Mouse (Mus musculus): Measurements from ENCODE around the gene Olfr608. TPM values are rescaled to one million over a fixed set of nuclear protein-coding genes. Genes with fewer than 3 reads are reported as not detected.
"Not testable (repeated sequence)": the region's sequence is repeated elsewhere in the genome, so short reads cannot be mapped to it uniquely, and the experiment has no call there.

Gene Olfr608
- polyA plus RNA-seq (2012; rRNA removed) = not detected in 2 replicates
- not detected in 2 replicates for polyA plus RNA-seq (2014; fragmentation: Nextera tagmentation; extraction: Ambion mirVana)

GRCm38 (mm10) chr7:103469577-103469976 lies at the start of gene Olfr608:
Gene Olfr608 (plus strand): TSS chr7:103469877.
- ATAC-seq (ENCODE audit: low FRiP score, low read depth) = no peak
- H3K27me3 ChIP-seq (ENCODE audit: control insufficient read depth, insufficient read depth, low read length) = no peaks in the 10 kb centered on the region
- no peaks in the 10 kb centered on the region for H3K36me3 ChIP-seq (ENCODE audit: control insufficient read depth, insufficient read depth, low read length)
- no peaks in the 10 kb centered on the region for H3K4me1 ChIP-seq (ENCODE audit: control insufficient read depth, insufficient read depth, low read length)
- no peaks in the 10 kb centered on the region for H3K9me3 ChIP-seq (ENCODE audit: control insufficient read depth, low read length)
- no peak within 1 kb of the TSS for H3K4me2 ChIP-seq (replicated peaks; ENCODE audit: low read depth, low read length, severe bottlenecking)
- no peak within 1 kb of the TSS for H3K9ac ChIP-seq (ENCODE audit: low read depth, low read length, severe bottlenecking)
- H3K27ac ChIP-seq (replicated peaks; ENCODE audit: low read depth, low read length) = no peak within 1 kb of the TSS
- no peak within 1 kb of the TSS for H3K4me3 ChIP-seq (replicated peaks; ENCODE audit: low read length)
- DNase-seq (ENCODE audit: low spot score) = no peak
- TF ChIP-seq POLR2A (IDR thresholded peaks at IDR 0.05; ENCODE audit: borderline replicate concordance, extremely low read depth, insufficient read depth, insufficient read length) = no peak

- no peaks in the 10 kb centered on the region for H3K9me3 ChIP-seq (ENCODE audit: control insufficient read depth, low read length)
- H3K4me3 ChIP-seq (replicated peaks; ENCODE audit: low read length) = no peak within 1 kb of the TSS
- no peak within 1 kb of the TSS for H3K4me2 ChIP-seq (replicated peaks; ENCODE audit: low read depth, low read length, severe bottlenecking)
- H3K4me1 ChIP-seq (ENCODE audit: control insufficient read depth, insufficient read depth, low read length) = no peaks in the 10 kb centered on the region
- TF ChIP-seq POLR2A (IDR thresholded peaks at IDR 0.05; ENCODE audit: borderline replicate concordance, extremely low read depth, insufficient read depth, insufficient read length) = no peak
- DNase-seq (ENCODE audit: low spot score) (no peak), ATAC-seq (ENCODE audit: low FRiP score, low read depth) (no peak)
- WGBS = 90% methylated on average over 1 of the region's 1 CpGs
- no peaks in the 10 kb centered on the region for H3K27me3 ChIP-seq (ENCODE audit: control insufficient read depth, insufficient read depth, low read length)
- H3K9ac ChIP-seq (ENCODE audit: low read depth, low read length, severe bottlenecking) = no peak within 1 kb of the TSS
- H3K36me3 ChIP-seq (ENCODE audit: control insufficient read depth, insufficient read depth, low read length) = no peaks in the 10 kb centered on the region
- H3K27ac ChIP-seq (replicated peaks; ENCODE audit: low read depth, low read length) = no peak within 1 kb of the TSS
These were observed 24.3 kb upstream of the Olfr608 start, which contains the start of gene Olfr605 for GRCm38 (mm10) chr7:103445339-103445738. Gene Olfr605 (minus strand): TSS chr7:103445439.

- no peak within 1 kb of the TSS for H3K4me3 ChIP-seq (replicated peaks; ENCODE audit: low read length)
- WGBS = 89% methylated on average over 2 of the region's 2 CpGs
- H3K27ac ChIP-seq (replicated peaks; ENCODE audit: low read depth, low read length) = no peak within 1 kb of the TSS
- H3K4me1 ChIP-seq (ENCODE audit: control insufficient read depth, insufficient read depth, low read length) = no peaks in the 10 kb centered on the region
- H3K9me3 ChIP-seq (ENCODE audit: control insufficient read depth, low read length) = no peaks in the 10 kb centered on the region
- H3K9ac ChIP-seq (ENCODE audit: low read depth, low read length, severe bottlenecking) = no peak within 1 kb of the TSS
- H3K36me3 ChIP-seq (ENCODE audit: control insufficient read depth, insufficient read depth, low read length) = no peaks in the 10 kb centered on the region
- DNase-seq (ENCODE audit: low spot score) = no peak
- TF ChIP-seq POLR2A (IDR thresholded peaks at IDR 0.05; ENCODE audit: borderline replicate concordance, extremely low read depth, insufficient read depth, insufficient read length) = no peak
- no peak within 1 kb of the TSS for H3K4me2 ChIP-seq (replicated peaks; ENCODE audit: low read depth, low read length, severe bottlenecking)
- ATAC-seq (ENCODE audit: low FRiP score, low read depth) = no peak
- no peaks in the 10 kb centered on the region for H3K27me3 ChIP-seq (ENCODE audit: control insufficient read depth, insufficient read depth, low read length)
These were observed 20.9 kb upstream of the Olfr608 start, which contains the start of gene Olfr606 for GRCm38 (mm10) chr7:103448746-103449145. Gene Olfr606 (plus strand): TSS chr7:103449046.

GRCm38 (mm10) chr7:103460590-103460989 lies 9.1 kb upstream of the Olfr608 start:
- DNase-seq (ENCODE audit: low spot score) = no peak
- Histone ChIP-seq H3K4me1 (ENCODE audit: control insufficient read depth, insufficient read depth, low read length) (no peaks in the 10 kb centered on the region), H3K36me3 (ENCODE audit: control insufficient read depth, insufficient read depth, low read length) (no peaks in the 10 kb centered on the region), H3K27me3 (ENCODE audit: control insufficient read depth, insufficient read depth, low read length) (no peaks in the 10 kb centered on the region), H3K4me2 (replicated peaks; ENCODE audit: low read depth, low read length, severe bottlenecking) (no peak overlapping the region), H3K4me3 (replicated peaks; ENCODE audit: low read length) (no peak overlapping the region), H3K9ac (ENCODE audit: low read depth, low read length, severe bottlenecking) (no peak overlapping the region), H3K27ac (replicated peaks; ENCODE audit: low read depth, low read length) (no peak overlapping the region), H3K9me3 (ENCODE audit: control insufficient read depth, low read length) (no peaks in the 10 kb centered on the region)
- 88% methylated on average over 5 of the region's 5 CpGs for WGBS
- TF ChIP-seq POLR2A (IDR thresholded peaks at IDR 0.05; ENCODE audit: borderline replicate concordance, extremely low read depth, insufficient read depth, insufficient read length) = no peak
- ATAC-seq (ENCODE audit: low FRiP score, low read depth) = no peak

GRCm38 (mm10) chr7:103477106-103477505 lies 7.4 kb downstream of the Olfr608 start:
- not testable (repeated sequence) for H3K36me3 ChIP-seq (ENCODE audit: control insufficient read depth, insufficient read depth, low read length); H3K9me3 ChIP-seq (ENCODE audit: control insufficient read depth, low read length); H3K27ac ChIP-seq (replicated peaks; ENCODE audit: low read depth, low read length); H3K4me1 ChIP-seq (ENCODE audit: control insufficient read depth, insufficient read depth, low read length); DNase-seq (ENCODE audit: low spot score); H3K4me3 ChIP-seq (replicated peaks; ENCODE audit: low read length); H3K27me3 ChIP-seq (ENCODE audit: control insufficient read depth, insufficient read depth, low read length); ATAC-seq (ENCODE audit: low FRiP score, low read depth); H3K9ac ChIP-seq (ENCODE audit: low read depth, low read length, severe bottlenecking); H3K4me2 ChIP-seq (replicated peaks; ENCODE audit: low read depth, low read length, severe bottlenecking)
- 85% methylated on average over 9 of the region's 9 CpGs for WGBS

GRCm38 (mm10) chr7:103497962-103498361 lies 28.3 kb downstream of the Olfr608 start, which contains the start of gene Olfr609:
Gene Olfr609 (minus strand): TSS chr7:103498062.
- Histone ChIP-seq H3K9ac (ENCODE audit: low read depth, low read length, severe bottlenecking) (no peak within 1 kb of the TSS), H3K27me3 (ENCODE audit: control insufficient read depth, insufficient read depth, low read length) (no peaks in the 10 kb centered on the region), H3K4me3 (replicated peaks; ENCODE audit: low read length) (no peak within 1 kb of the TSS), H3K27ac (replicated peaks; ENCODE audit: low read depth, low read length) (no peak within 1 kb of the TSS), H3K4me1 (ENCODE audit: control insufficient read depth, insufficient read depth, low read length) (no peaks in the 10 kb centered on the region), H3K9me3 (ENCODE audit: control insufficient read depth, low read length) (no peaks in the 10 kb centered on the region), H3K36me3 (ENCODE audit: control insufficient read depth, insufficient read depth, low read length) (no peaks in the 10 kb centered on the region), H3K4me2 (replicated peaks; ENCODE audit: low read depth, low read length, severe bottlenecking) (no peak within 1 kb of the TSS)
- TF ChIP-seq POLR2A (IDR thresholded peaks at IDR 0.05; ENCODE audit: borderline replicate concordance, extremely low read depth, insufficient read depth, insufficient read length) = no peak
- no peak for DNase-seq (ENCODE audit: low spot score)
- WGBS = 42% methylated on average over 1 of the region's 1 CpGs
- ATAC-seq (ENCODE audit: low FRiP score, low read depth) = no peak
